Mouse (Mus musculus) adrenal gland, postnatal 4 days (tissue): ENCODE measurements around the gene Stox2. TPM values are rescaled to one million over a fixed set of nuclear protein-coding genes. Genes with fewer than 3 reads are reported as not detected.

Experiments
- DNase-seq, 2 experiments: peaks; one replicate each; pipeline ENCODE4 v3.0.0; 2021 to 2022; ENCODE audit warnings: low spot score in 2 of 2, mixed read lengths in 2 of 2
- total RNA-seq, 2 experiments: library from RNA; stranded (reverse); gene quantifications; 2 replicates each; pipeline ENCODE4 v1.2.3; 2021

Stox2 gene
- total RNA-seq, 2 experiments from 2014 or later, result 20.3 to 23.1 TPM

DNA sequence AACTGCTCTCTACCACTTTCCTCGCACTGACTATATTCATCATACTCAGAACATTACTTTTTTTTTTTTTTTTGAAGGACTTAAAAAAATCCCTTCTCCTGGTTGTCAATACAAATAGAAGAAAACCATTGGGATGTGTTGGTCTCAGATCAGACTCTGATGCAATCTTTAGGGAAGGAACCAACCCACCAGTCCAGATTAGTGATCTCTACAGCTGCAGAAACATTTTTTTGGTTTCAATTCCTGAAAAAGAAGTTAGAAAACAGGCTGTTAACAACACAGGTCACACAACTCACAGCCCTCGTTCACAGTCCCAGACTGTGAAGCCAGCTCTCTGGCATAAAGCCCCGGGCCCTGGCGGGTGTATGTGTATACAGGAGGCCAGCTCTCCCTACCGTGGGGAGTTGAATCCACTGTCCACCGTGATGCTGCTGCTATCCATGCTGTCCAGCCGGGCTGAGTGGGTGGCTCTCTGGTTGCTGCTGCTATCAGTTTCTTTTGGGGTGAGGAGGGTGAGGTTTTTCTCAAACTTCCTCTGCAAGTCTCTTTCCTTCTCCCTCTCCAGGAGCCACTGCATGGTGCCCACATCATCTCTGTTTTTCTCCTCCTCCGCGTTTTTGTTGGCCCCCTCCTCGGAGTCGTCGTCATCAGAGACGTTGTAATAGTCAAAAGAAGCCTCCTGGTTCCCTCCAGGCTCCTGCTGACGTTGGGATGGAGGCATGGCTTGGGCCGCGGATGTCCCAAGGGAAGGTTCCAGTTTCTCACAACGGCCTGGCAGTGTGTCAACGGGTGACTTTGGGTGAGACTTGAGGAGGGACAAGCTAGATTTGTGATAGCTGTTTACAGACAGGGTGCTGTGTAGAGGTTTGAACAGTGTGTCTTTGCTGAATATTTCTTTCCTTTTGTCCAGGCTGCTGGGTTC is 254.5 kb downstream of the Stox2 start:
- DNase-seq, result no peak

DNA sequence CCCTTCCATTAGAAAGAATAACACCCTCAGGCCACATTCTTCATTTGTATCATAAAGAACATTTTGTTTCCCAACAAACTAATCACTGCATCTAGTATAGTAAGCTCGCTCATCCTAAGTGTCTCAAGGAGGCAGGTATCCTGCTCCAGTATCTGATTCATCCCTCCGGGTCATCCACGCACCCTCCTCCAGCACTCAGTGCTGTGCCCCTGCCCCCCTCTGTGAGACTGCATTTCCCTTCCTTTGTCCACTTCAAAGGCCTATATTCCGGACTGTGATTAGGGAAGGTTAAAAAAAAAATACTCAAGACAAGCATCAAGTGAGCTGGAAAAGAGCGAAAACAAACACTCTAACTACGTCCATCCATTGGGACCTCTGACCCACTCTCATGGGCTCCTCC is 260.8 kb downstream of the Stox2 start:
- DNase-seq, result no peak

DNA sequence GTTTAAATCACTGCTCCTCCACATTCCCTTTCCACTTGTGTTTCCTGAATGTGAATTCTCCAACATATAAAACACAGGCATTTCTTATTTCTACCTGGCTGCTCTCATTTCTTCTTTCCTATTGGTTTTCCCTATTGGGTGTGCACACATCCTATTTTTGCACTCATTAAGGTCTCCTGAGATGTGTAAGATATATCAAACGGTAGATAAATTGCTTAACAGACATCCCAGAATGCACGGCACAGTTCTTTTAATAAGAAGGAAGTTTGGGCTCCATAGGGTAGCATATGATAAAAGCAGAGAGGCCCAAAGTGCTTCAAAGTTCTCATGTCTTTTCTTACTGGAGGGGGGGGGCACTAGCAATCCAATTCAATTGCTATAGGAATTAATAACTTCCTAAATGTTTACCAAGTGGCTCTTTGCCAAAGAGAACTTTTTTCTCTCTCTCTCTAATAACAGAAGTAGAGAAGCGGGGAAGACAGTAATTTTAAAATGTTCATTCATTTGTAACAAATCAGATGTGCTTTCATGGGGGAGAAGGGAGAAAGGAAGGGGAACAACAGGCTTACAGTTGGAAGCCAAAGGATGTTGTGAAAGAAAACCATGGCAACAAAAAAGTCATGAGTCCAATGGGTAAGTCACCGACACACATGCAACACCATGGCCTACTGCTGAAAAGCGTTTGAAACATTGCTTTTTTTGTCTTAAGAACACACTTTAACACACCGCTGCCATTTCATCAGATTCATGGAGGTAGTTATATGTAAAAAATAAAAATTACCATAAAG is 263.2 kb downstream of the Stox2 start:
- no peak for DNase-seq

DNA sequence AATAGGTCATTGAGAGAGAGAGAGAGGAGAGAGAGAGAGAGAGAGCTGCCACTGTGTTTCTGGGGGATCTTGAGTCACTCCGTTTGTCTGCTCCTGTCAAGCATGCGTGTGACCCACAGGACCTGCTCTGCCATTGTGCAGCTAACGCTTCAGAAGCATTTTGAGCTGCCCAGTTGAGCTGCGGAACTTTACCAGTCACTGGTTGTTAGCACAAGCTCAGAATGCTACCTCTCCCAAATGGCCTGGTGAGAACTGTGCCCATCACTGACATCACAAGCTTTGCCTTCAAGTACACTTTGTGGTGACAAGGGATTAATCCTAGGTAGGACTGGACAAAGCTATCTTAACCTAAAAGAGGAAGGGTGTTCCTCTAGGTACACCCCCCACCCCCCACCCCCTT is 263.9 kb downstream of the Stox2 start:
- no peak for DNase-seq

DNA sequence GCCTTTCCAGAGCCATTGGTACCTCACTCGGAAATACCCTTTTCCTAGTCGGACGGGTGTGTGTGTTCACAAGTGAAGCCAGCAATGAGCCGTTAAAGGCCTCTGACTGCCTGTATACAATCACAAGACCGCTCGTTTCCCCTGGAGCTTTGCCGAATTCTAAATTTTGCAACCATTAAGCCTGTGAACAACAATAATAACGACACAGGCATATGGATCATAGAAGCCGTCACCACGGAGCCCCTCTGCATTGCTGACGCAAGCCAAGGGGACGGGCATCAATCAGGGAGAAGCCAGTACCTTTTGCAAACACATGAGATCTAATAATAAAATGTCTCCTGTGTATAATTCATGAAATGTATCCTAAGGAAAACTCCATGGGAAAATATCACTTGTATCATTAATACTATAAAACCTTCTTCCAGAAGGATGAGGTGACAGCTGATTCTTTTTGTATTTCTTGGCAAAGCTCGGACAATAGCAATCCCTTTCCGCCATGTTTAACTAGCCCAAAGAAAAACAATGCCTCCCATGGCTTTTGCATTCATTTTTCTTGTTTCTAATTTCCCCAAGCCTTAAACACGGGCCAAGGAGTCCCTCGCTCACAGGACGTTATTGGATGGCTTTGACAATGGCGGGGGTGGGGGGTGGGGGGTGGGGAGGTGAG is 265.0 kb downstream of the Stox2 start:
- no peak for DNase-seq

DNA sequence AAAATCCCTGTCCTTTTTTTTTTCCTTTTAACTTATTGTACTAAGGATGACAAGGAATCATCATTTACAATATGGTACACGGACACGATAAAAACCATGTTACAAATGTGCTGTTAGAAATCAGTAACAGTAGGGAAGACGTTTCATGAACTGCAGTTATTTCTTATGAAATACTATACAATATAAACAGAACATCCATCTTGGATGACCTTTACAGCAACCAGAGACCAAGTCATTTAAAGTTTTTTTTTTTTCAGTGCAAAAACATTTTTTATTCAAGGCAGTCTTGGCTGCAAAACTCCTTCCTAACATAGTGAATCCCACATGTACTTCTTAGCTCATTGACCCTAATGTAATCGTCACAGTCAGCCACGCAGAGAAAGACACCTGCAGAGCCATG is 266.0 kb downstream of the Stox2 start:
- no peak for DNase-seq

DNA sequence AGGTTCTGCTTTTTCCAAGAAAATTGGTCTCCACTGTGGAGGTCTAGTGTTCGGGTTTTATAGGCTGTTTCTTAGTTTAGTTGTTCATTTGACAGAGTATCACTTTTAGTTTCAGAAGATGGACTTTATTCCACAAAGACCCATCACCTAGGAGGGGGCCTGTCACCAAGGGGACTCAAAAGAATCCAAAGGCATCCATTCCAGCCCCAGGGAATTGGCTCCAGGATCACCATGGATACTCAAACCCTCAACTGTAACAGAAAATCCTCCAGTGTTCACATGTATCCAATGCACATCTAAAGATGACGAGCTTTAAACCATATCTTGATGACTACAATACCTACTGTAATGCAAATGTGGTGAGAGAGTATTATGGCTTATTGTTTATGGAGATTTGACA is 267.4 kb downstream of the Stox2 start:
- no peak for DNase-seq

DNA sequence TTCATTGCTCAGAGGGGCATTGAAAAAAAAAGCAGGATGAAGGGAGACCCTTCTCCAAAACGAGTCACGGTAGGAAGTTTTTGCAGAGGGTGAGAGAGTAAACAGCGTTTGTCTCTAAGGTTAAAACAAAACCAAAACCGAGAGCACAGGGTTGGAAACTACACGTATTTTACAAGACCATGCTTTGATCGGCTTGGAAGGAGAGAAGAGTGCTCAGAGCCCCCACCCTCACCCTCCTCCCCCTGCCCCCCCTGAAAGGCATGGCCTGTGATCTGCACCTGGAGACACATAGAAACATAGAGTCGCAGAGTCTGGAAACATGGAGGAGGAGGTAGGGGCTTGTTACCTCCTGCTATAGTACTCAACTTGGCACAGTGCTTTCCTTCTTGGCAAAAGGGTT is 272.3 kb downstream of the Stox2 start:
- DNase-seq, result no peak

DNA sequence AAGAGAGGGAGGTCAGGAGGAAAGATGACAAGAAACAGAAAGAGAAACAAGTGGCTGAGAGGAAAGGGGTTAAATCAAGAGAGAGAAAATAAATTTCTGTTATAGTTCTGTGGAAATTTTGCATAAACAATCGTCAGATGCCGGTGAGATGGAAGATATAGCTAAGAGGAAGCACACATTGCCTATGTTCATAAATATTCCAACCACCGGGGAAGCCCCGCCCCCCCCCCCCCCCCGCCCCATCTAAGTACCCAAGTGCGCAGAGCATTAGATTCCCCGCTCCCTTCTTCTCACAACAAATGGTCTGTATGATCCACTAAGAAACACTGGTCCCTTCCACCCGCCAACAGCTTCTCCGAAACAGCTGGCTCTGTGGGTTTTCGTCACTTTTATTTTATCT is 273.3 kb downstream of the Stox2 start:
- no peak for DNase-seq

DNA sequence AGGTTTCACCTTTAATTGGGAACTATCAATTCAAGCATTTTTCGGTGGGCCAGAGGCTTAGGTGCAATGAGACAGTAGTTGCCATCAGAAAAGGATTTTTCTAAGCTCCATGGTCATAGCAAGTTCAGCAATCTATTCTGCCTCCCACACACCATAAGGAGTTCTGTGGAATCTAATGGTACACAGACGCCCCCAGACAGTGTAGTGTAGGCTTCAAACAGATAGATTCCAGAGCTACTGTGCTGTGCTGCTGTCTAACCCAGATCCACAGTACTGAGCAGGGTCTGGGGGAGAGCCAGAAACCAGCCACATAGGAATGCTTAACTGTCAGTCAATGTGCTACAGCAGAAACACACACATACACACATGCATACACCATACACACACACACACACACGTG is 285.5 kb downstream of the Stox2 start:
- DNase-seq, result no peak

DNA sequence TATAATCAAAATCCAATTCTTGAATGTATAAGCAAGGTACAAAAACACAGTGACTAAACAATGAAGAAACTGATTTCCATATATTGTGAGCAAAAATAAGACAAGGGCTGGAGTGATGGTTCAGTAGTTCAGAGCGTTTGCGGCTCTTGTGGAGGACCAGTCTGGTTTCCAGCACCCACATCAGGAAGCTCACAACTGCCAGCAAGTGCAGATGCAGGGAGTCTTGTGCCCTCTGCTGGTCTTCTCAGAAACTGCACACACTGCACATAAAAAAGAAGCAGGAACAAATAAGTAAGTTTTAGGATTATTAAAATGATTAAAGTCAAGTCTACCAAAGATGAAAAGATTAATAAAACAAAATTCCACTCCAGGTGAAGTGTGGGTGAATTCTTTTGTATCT is 291.6 kb downstream of the Stox2 start:
- no peak for DNase-seq

DNA sequence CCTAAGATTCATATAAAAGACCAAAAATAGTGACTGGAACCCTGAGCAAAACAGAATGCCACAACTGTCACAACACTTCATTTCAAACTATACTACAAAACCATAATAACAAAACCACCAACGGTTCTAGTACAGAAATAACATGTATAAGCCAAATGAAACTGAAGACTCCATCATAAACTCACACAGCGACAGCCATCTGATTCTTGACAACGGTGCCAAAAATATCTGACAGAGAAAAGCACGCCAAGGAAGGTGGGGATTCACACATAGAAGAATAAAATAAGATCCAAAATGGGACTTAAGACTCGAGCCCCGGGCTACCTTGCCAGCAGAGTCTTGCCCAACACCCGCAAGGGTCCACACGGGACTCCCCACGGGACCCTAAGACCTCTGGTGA is 300.9 kb downstream of the Stox2 start:
- DNase-seq, result no peak

DNA sequence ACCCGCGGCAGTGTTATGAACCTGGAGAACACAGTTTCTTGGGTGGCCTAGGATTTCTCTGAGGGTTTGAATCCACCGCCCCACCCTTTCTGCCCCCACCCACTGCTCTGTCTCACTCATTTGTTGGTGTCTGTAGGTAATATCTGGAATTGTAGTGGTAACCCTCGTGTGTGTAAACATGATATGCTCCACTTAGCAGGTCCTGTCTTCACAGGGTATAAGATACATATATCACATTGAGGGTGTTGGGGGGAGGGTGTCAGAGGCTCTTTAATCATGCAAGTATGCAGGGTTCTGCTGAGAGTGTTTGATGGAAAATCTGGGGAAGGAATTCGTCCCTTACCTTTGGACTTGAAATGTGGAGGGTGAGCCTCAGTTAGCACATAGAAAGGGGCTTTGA is 310.1 kb downstream of the Stox2 start:
- no peak for DNase-seq

DNA sequence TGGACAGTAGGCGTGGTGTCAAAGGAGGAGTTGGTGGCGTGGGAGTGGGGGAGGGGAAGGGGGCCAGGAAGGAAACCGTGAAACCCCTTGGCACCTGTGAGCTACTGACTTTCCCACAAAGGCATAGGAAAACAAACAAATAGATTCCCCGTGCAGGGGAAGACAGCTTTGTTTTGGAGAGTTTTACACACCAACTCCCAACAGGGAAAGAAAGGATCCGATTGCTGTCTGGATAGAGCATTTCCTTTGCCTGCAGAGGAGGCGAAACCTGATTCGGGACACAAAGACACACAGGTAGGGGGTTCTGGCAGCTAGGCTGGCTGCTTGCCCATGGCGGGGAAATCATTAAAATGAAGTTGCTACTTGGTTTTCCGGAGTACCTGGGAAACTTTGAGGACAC is 310.6 kb downstream of the Stox2 start:
- DNase-seq, result no peak

DNA sequence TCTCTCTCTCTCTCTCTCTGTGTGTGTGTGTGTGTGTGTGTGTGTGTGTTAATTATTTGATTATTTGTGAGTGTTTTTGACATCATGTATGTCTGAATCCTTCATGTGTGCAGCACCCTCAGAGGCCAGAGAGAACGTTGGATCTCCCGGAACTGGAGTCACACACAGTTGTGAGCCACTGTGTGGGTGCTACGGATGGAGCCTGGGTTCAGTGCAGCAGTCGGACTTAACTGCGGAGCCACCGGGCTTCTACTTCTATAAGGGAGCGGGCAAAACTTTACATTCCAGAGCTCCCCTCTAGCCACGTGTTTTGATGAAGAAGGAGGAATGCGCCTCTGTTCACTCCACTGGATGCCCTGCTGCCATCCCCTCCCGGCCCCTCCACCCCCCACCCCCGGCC is 311.4 kb downstream of the Stox2 start:
- no peak for DNase-seq

DNA sequence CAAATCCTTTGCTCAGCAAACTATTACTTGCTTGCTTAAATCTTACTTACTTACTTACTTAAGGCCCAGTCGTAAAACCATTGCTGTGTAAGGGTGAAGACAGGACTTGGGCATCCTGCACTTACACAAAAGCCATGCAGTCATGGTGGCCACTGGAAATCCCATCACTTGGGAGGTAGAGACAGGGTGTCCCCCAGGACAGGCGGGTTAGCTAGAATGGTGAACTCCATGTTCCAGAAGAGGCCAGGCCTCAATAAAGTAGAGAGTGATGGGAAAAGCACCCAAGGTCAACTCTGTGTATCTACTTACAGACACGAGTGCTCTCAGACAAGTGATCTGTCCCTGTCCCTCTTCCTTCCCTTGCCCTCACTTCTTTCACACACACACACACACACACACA is 312.8 kb downstream of the Stox2 start:
- DNase-seq, result no peak

Other genes with a start within 250 kb of the Stox2 start
- gene Trappc11, start 87.1 kb upstream of the Stox2 start, total RNA-seq, result 10 to 100 TPM; 36.3 to 38.7 TPM
- 10 to 100 TPM; 43.6 to 49.3 TPM for gene Rwdd4a, start 87.3 kb upstream of the Stox2 start, total RNA-seq
- 10 to 100 TPM; 26.4 to 29.4 TPM for gene Ing2, start 229.2 kb upstream of the Stox2 start, total RNA-seq